Mouse (Mus musculus): ENCODE results near the gene Nup93. TPM values are rescaled to one million over a fixed set of nuclear protein-coding genes. Genes with fewer than 3 reads are reported as not detected.

Gene Nup93
- polyA plus RNA-seq, 1 experiment: 29.1 TPM

DNA sequence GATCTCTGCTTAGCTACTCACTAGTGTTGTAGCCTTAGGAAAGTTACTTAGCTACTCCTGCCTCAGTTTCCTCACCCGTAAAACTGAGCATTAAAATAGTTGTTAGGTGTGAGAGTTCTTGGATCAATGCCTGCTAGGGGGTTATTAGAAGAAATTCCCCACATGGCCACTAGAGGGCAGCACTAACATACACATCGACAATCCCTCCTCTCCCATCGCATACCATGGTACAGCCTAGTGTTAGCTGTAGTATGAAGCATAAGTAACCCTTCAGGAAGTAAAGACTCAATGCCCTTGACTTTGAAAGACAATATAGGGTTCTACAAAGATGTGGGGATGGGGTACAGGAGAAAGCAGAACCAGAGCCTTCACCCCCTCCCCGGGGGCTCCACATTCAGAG, 116.4 kb downstream of the Nup93 start:
- 24% methylated on average over 4 of the region's 4 CpGs for WGBS
- H3K4me3 ChIP-seq (replicated peaks; ENCODE audit: insufficient read depth, low read depth, low read length): no peak overlapping the region
- H3K27me3 ChIP-seq (ENCODE audit: control insufficient read depth, insufficient read depth, low read length): no peaks in the 10 kb centered on the region
- TF ChIP-seq CTCF (IDR thresholded peaks at IDR 0.05; ENCODE audit: borderline replicate concordance, insufficient read depth, low read depth, low read length) (peak; percentile 79; the same call in 1 of the 2 replicates), POLR2A (IDR thresholded peaks at IDR 0.05; ENCODE audit: borderline replicate concordance, insufficient read depth, low read length) (no peak)
- H3K27ac ChIP-seq (ENCODE audit: insufficient read depth, low read length): no peak overlapping the region
- peak; percentile 22 to 31 for DNase-seq
- no peaks in the 10 kb centered on the region for H3K4me1 ChIP-seq (ENCODE audit: control insufficient read depth, insufficient read depth, low read length)

DNA sequence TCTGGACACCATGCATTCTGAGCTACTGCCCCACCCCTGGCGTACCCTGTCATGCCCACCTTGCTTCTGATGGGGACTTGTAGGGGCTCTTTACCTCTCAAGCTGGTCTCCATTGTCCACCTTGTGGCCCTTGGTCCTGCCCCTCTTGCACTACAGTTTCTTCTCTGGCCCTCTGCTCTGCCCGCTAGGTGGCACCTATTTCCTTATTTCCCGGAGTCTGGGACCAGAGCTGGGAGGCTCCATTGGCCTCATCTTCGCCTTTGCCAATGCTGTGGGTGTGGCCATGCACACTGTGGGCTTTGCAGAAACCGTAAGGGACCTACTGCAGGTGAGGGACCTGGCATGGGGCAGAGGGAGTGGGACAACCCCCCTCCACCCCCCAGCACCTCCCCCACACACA, 119.0 kb downstream of the Nup93 start:
- no peak overlapping the region for H3K27ac ChIP-seq (ENCODE audit: insufficient read depth, low read length)
- TF ChIP-seq CTCF (IDR thresholded peaks at IDR 0.05; ENCODE audit: borderline replicate concordance, insufficient read depth, low read depth, low read length): peak; percentile 18; the same call in 1 of the 2 replicates
- TF ChIP-seq POLR2A (IDR thresholded peaks at IDR 0.05; ENCODE audit: borderline replicate concordance, insufficient read depth, low read length): no peak
- 58% methylated on average over 5 of the region's 5 CpGs for WGBS
- H3K27me3 ChIP-seq (ENCODE audit: control insufficient read depth, insufficient read depth, low read length): no peaks in the 10 kb centered on the region
- DNase-seq: no peak
- no peaks in the 10 kb centered on the region for H3K4me1 ChIP-seq (ENCODE audit: control insufficient read depth, insufficient read depth, low read length)
- no peak overlapping the region for H3K4me3 ChIP-seq (replicated peaks; ENCODE audit: insufficient read depth, low read depth, low read length)

DNA sequence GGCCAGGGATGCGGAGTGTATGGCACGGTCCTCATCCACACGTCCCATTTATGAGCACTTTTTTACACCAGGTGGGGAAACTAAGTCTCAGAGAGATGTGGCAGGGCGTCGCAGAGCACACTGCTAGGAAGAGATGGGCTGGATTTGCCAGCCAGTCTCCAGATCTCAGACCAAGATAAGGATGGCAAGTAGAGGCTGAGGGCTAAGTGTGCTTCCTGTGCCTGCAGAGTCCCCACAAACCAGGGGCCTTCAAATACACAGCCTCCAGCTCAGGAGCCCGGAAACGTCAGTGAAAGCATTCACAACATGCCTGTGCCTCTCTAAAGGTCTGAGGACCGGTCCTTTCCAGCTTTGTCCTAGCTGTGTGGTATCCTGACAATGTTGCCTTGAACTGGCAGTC, 123.2 kb downstream of the Nup93 start:
- TF ChIP-seq POLR2A (IDR thresholded peaks at IDR 0.05; ENCODE audit: borderline replicate concordance, insufficient read depth, low read length) (no peak), CTCF (IDR thresholded peaks at IDR 0.05; ENCODE audit: borderline replicate concordance, insufficient read depth, low read depth, low read length) (no peak)
- 85% methylated on average over 8 of the region's 8 CpGs for WGBS
- Histone ChIP-seq H3K4me3 (replicated peaks; ENCODE audit: insufficient read depth, low read depth, low read length) (no peak overlapping the region), H3K4me1 (ENCODE audit: control insufficient read depth, insufficient read depth, low read length) (no peaks in the 10 kb centered on the region), H3K27ac (ENCODE audit: insufficient read depth, low read length) (no peak overlapping the region), H3K27me3 (ENCODE audit: control insufficient read depth, insufficient read depth, low read length) (no peaks in the 10 kb centered on the region)
- no peak for DNase-seq

DNA sequence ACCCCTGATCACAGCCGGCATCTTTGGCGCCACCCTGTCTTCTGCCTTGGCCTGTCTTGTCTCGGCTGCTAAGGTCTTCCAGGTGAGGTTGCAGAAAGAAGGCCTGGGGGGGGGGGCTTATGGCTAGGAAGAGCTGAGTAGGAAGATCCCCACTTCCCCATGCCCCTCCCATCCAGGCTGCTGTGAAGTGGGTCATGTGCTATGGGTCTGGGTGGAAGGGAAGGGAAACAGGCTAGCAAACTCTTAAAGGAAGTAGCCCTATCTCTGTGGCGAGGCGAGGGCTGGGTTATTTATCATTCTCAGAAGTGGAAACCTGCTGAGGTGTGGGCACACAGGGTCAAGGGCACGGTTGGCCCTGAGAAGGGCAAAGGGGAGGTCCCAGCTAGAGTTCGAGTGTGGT, 126.4 kb downstream of the Nup93 start:
- Histone ChIP-seq H3K4me3 (replicated peaks; ENCODE audit: insufficient read depth, low read depth, low read length) (no peak overlapping the region), H3K27ac (ENCODE audit: insufficient read depth, low read length) (no peak overlapping the region), H3K27me3 (ENCODE audit: control insufficient read depth, insufficient read depth, low read length) (no peaks in the 10 kb centered on the region), H3K4me1 (ENCODE audit: control insufficient read depth, insufficient read depth, low read length) (no peaks in the 10 kb centered on the region)
- 85% methylated on average over 7 of the region's 7 CpGs for WGBS
- TF ChIP-seq CTCF (IDR thresholded peaks at IDR 0.05; ENCODE audit: borderline replicate concordance, insufficient read depth, low read depth, low read length) (no peak), POLR2A (IDR thresholded peaks at IDR 0.05; ENCODE audit: borderline replicate concordance, insufficient read depth, low read length) (no peak)
- DNase-seq: no peak

DNA sequence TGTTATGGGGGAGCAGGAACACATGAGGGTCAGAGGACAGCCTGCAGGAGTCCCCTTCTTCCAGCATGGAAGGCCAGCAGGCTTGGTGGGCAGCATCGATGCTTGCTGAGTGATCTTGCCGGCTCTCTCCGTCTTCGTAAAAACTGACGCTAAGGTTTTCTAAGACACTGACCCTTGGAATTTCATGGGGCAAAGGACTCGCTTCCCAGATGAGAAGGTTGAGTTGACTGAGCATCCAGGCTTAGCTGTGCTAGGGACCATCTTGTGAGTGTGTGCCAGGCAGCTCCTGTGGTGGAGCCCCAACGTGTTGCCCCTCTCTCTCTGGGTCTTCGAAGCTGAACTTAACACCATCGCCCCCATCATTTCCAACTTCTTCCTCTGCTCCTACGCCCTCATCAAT, 128.3 kb downstream of the Nup93 start:
- TF ChIP-seq POLR2A (IDR thresholded peaks at IDR 0.05; ENCODE audit: borderline replicate concordance, insufficient read depth, low read length) (no peak), CTCF (IDR thresholded peaks at IDR 0.05; ENCODE audit: borderline replicate concordance, insufficient read depth, low read depth, low read length) (no peak)
- Histone ChIP-seq H3K4me3 (replicated peaks; ENCODE audit: insufficient read depth, low read depth, low read length) (no peak overlapping the region), H3K27ac (ENCODE audit: insufficient read depth, low read length) (no peak overlapping the region), H3K4me1 (ENCODE audit: control insufficient read depth, insufficient read depth, low read length) (no peaks in the 10 kb centered on the region), H3K27me3 (ENCODE audit: control insufficient read depth, insufficient read depth, low read length) (no peaks in the 10 kb centered on the region)
- 89% methylated on average over 10 of the region's 10 CpGs for WGBS
- no peak for DNase-seq

DNA sequence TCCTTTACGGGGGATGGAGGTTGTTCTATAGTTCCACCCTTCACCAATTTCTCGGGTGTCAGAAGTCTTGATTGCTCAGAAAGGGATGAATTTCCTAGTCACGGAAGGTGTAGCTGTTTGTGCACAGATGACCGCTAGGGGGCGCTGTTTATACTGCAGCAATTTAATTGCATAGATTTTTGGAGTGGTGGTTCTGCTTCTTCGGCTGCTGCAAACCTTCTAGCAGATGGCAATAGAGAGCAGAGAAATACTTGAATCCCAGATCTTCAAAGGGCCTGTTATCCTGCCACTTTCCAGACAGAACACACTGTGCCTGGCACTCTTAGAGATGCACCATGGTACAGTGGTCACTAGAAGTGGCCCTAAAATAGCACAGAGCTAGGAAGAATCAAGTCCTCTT, 128.9 kb downstream of the Nup93 start:
- H3K4me1 ChIP-seq (ENCODE audit: control insufficient read depth, insufficient read depth, low read length): no peaks in the 10 kb centered on the region
- no peak overlapping the region for H3K27ac ChIP-seq (ENCODE audit: insufficient read depth, low read length)
- 9% methylated on average over 6 of the region's 6 CpGs for WGBS
- TF ChIP-seq POLR2A (IDR thresholded peaks at IDR 0.05; ENCODE audit: borderline replicate concordance, insufficient read depth, low read length) (no peak), CTCF (IDR thresholded peaks at IDR 0.05; ENCODE audit: borderline replicate concordance, insufficient read depth, low read depth, low read length) (peak; percentile 65; the same call in 1 of the 2 replicates)
- peak; percentile 67 to 70 for DNase-seq
- H3K4me3 ChIP-seq (replicated peaks; ENCODE audit: insufficient read depth, low read depth, low read length): no peak overlapping the region
- no peaks in the 10 kb centered on the region for H3K27me3 ChIP-seq (ENCODE audit: control insufficient read depth, insufficient read depth, low read length)

DNA sequence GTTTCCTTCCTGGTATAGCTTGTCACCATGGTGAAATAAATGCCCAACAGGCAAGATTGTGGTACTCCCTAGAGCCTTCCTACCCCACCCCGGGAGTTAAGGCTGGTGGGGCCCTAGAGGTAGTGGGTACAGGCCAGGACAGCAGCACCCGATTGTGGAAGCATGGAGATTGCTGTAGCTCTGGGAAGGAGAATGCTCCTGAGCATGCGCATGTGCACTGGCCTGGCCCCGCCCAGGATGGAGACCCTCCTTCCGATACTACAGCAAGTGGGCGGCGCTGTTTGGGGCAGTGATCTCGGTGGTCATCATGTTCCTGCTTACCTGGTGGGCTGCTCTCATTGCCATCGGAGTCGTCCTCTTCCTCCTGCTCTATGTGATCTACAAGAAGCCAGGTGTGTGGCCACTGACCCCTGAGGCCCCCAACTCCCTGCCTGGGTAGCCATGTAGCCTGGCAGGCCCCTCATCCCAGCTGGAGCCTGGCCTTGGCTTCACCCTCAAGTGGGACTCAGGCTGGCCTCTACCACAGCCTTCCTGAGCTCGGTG, 129.5 kb downstream of the Nup93 start:
- DNase-seq: no peak
- TF ChIP-seq CTCF (IDR thresholded peaks at IDR 0.05; ENCODE audit: borderline replicate concordance, insufficient read depth, low read depth, low read length) (no peak), POLR2A (IDR thresholded peaks at IDR 0.05; ENCODE audit: borderline replicate concordance, insufficient read depth, low read length) (no peak)
- no peak overlapping the region for H3K27ac ChIP-seq (ENCODE audit: insufficient read depth, low read length)
- no peaks in the 10 kb centered on the region for H3K27me3 ChIP-seq (ENCODE audit: control insufficient read depth, insufficient read depth, low read length)
- H3K4me3 ChIP-seq (replicated peaks; ENCODE audit: insufficient read depth, low read depth, low read length): no peak overlapping the region
- H3K4me1 ChIP-seq (ENCODE audit: control insufficient read depth, insufficient read depth, low read length): no peaks in the 10 kb centered on the region
- 86% methylated on average over 11 of the region's 11 CpGs for WGBS

DNA sequence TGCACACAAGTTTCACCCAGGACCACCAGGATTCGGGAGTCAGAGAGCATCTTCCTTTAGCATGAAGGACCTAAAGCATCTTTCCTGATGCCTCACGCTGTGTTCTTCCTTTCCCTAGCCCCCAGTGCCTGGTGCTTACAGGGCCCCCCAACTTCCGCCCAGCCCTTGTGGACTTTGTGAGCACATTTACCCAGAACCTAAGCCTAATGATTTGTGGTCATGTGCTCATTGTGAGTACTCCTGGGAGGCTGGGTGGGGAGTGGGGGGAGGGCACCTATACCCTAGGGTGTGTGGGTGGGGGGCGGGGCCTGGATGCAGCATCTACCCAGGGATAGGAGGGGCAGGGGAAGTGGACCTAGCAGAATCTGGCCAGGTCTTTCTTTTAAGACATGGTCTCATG, 131.3 kb downstream of the Nup93 start:
- Histone ChIP-seq H3K27me3 (ENCODE audit: control insufficient read depth, insufficient read depth, low read length) (no peaks in the 10 kb centered on the region), H3K4me1 (ENCODE audit: control insufficient read depth, insufficient read depth, low read length) (no peaks in the 10 kb centered on the region), H3K27ac (ENCODE audit: insufficient read depth, low read length) (no peak overlapping the region), H3K4me3 (replicated peaks; ENCODE audit: insufficient read depth, low read depth, low read length) (no peak overlapping the region)
- no peak for DNase-seq
- TF ChIP-seq POLR2A (IDR thresholded peaks at IDR 0.05; ENCODE audit: borderline replicate concordance, insufficient read depth, low read length) (no peak), CTCF (IDR thresholded peaks at IDR 0.05; ENCODE audit: borderline replicate concordance, insufficient read depth, low read depth, low read length) (no peak)
- 90% methylated on average over 4 of the region's 4 CpGs for whole genome bisulfite sequencing

Measured in cerebellum, adult 2 months (tissue).